Mouse (Mus musculus): ENCODE measurements around the gene Vrtn.
A peak's percentile ranks its signal among the peaks of the same experiment; 100 is the strongest.

Vrtn gene

DNA sequence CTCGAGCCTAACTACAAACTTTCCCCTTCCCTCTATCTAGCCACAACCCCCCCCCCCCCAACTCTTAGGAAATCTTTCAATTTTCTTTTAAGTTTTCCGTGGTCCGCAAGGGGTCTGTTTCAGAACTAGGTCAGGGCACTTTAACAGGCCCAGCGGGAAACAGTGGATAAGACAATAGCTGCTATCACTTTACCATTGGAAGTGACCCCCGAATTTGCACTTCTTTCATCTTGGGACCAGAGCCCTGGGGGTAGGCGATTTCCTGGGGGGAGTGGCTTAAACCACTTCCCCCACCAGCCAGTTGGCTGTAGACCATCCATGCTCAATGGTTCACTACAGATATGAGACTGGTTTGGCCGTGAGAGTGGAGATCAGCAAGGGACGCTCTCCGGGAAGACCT lies at the start of gene Vrtn:
Vrtn (plus strand) TSS at position 366 of the 400 bp plus-strand sequence.
- no peak for DNase-seq (ENCODE audit: low spot score in 2 of 2)

DNA sequence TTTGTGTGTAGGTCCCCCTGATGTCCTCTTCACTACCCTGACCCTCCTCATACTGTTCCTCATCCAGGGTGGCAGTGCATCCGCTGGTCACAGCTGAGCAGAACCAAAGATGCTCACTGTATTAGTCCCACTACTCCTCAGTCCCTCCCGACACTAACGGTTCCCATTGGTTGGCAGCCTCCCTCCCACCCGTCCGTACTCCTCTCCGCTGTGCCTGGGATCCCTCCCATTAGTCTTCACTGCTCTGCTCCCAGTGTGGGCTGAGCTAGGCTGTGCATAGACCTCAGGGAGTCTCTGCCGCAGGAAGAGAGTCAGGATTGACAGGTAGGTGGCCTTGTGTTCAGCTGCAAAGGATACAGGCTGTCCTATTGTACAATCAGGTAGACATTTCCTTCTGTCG lies 42.5 kb upstream of the Vrtn start:
- DNase-seq (ENCODE audit: low spot score in 2 of 2), result no peak

DNA sequence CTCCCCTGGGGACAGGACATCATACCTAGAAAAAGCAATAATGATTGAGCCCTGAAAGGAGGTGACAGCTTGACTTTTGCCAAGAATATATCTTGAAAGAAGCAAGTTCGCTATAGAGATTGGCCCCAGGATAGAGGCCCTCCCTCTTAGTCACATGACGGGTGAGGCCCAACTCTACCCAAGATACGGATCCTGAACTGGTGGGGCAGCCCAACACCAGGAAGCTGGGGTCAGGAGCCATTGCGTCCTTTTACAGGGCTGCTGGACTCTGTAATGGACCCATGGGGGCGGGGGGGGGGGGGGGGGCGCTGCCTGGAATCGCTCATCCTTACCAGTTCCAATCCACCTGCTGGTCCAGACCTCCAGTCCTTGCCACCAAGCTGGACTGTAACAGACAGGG lies 36.8 kb upstream of the Vrtn start:
- no peak for DNase-seq (ENCODE audit: low spot score in 2 of 2)

DNA sequence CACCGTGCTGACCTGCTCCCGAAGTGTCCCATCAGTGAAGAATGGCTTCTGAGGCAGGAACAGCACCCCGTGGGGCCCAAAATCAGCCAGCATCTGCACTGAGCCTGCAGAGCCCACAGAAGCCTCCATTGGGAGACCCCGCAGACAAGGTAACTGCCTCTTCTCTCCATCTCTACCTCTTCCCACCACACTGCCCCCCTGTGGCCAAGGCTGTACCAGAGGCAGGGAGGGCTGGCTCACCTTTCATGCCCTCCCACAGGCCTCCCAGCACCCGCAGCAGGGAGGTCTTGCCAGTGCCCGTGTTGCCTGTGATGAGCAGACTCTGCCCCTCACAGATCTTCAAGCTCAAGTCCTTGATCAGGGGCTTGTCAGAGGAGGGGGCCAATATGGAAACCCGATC lies 35.0 kb upstream of the Vrtn start:
- no peak for DNase-seq (ENCODE audit: low spot score in 2 of 2)

DNA sequence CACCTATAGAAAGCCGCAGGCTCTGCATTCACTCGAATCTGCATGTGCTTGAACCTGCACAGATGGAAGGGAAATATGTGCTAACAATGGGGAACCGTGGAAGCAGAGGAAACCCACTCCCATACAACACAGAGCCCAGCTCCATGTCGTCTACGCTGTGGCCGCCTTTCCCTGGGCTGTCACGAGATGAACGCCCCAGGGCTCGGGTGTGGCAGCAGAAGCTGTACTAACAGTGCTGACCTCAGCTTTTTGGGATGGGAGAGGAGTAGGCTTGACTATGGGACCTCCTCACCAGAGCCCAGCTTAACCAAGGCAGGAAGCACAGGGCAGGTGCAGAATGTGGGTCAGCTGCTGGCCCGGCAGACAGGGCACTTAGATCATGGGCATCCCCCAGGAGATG lies 29.1 kb upstream of the Vrtn start:
- DNase-seq (ENCODE audit: low spot score in 2 of 2), result no peak

DNA sequence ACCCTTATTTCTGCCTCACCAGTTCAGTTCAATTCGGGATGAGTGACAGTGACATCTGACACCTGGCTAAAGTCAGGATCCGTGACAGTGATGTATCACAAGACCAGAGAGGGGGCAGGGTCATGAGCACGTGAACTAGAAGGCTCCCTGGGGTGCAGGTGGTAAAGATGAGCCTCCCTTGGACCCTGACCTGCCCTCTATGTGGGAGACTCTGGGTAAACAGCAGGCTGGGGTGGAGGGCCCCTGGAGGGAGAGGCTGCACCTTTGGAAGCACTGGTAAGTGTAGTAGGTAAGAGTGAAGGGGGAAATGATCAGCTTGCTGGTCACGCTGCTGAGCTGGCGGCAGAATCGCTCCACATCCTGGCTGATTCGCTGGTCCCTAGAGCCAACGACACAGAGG lies 28.3 kb upstream of the Vrtn start:
- DNase-seq (ENCODE audit: low spot score in 2 of 2), result no peak

DNA sequence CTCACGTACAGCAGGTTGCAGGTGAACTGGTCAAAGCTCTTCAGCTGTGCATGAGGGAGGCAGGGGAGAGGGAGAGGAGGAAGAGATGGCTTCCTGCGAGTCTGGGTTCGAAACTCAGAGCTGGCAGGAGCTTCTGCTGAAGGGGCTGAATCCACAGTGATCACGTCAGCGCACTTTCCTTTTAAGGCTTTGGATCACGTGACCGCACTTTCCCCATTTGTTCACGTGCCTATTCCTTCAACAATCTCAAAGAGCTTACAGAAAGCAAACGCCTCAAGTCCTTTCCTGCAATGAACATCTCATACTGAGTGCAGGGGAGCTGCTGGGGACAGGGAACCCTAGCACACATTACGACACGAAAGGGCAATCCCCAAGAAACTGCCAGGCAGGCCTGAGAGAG lies 26.8 kb upstream of the Vrtn start:
- DNase-seq (ENCODE audit: low spot score in 2 of 2), result no peak

DNA sequence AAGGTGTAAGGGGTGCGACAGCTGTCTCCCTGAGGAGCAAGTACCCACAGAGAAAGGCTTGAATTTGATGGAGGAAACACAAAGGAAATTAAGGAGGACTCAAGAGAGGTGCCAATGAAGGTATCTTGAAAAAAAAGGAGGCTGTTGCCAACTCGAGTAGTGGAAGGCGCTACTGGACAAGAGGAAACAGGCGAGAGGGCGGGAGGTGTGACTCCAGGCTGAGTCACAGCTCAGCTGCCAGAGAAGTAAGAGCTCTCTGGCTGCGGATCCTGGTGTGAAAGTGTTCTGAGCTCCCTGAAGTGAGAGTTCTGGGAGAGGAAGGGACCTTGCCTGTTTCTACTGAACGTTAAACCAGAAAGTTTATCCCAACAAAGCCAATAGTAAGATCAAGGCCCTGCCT lies 26.3 kb upstream of the Vrtn start:
- DNase-seq (ENCODE audit: low spot score in 2 of 2), result peak in 1 of 2 experiments; percentile 58

DNA sequence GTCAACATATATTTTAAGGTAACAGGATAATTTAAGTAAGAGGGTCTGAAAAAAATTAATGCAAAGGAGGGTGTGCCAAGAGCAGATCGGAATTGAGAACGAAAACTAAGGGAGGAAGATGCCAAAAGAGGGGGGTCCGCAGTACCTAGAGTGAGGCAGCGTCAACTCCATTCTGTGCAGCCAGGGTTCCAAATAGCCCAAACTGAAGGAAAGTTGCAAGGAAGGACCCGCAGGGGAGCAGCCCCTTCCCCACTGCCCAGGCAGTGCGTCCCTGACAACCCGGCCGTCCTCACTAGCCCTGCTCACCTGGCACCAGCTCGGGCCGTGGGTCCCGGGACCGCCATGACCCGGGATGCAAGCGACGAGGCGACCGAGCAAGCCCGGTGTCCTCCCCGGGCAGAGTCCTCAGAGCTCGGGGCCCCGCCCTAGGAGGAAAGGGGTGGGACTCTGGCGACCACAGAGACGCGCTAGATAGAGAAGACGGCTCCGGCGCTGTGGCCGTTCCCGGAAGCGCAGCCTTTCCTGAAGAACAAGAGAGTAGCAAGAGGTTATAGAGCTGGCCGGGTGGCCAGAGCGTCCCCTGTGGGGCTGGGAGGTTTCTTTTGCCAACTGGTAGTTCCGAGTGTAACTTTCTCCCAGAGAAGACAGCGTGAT lies 23.7 kb upstream of the Vrtn start, which contains the start of gene Abcd4:
Abcd4 (minus strand) TSS at position 437 of the 654 bp plus-strand sequence.
- DNase-seq (ENCODE audit: low spot score in 2 of 2), result peak; percentile 89 to 94

DNA sequence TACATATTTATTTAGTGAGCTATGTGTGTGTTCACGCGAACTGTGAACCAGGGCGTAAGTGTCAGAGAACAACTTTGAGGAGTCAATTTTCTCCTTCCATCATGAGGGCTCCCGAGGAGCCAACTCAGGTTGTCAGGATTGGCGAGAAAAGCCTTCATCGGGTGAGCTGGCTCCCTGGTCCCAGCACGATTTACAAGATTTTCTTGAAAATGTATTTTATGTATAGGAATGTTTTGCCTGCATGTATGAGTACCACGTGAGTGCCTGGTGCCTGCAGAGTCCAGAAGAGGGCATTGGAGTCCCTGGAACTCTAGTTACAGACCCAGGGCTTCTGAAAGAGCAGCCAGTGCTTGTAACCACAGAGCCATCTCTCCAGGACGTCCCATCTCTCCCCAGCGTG lies 23.2 kb upstream of the Vrtn start:
- DNase-seq (ENCODE audit: low spot score in 2 of 2), result peak in 1 of 2 experiments; percentile 16

DNA sequence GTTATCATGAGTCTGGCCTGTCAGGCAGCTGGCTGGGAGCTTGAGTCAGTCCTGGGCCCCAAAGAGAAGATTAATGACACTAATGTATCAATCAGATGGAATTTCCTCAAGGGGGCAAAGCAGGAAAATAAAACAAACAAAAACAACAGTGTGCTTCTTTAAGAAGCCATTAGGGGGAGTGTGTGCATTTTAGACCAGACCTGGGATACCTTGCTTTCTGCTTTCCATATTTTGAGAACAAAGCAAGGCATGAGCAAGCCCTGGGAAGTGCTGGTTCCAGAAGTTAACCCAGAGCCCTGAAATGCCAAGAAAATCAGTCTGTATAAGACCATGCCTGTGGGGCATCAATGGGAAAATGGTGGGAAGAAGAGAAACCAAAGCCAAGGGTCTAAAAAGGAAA lies 19.8 kb upstream of the Vrtn start:
- no peak for DNase-seq (ENCODE audit: low spot score in 2 of 2)

DNA sequence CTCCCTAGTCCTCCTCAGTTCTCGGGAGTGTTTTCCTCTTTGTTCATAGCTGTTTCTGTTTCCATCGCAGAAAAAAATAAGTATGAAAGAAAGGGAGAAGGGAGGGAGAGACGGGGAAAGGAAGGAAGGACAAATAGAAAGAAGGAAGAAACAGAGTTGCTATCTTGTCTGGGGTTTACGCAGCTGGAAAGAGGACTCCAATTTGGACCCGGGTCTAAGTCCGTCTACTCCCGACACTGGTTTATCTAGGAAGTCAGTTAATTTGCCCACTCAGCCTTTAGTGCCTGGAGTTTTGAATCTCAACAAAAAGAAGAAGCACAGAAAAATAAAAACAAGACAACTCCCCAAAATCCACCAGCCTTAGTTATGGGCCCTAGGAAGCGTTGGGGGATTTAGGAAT lies 16.2 kb upstream of the Vrtn start:
- DNase-seq (ENCODE audit: low spot score in 2 of 2), result no peak

DNA sequence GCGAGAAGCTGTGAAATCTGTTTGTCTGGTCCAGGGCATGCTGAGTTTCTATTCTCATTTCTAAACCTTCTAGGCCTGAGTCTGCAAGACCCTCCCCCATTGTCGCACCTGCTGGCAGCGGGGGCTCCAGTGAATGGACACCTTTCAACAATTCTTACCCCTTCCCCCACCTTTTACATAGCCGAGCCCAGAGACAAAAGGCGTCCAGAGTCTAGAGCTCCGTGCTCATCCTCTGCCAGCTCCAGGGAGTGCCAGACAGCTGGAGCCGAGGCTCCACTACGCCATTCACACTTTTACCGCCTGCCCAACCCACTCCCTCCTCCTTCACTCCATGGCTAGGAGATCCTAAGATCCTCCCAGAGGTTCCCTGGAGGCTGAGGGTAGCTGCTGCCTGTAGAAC lies 15.7 kb upstream of the Vrtn start:
- no peak for DNase-seq (ENCODE audit: low spot score in 2 of 2)

DNA sequence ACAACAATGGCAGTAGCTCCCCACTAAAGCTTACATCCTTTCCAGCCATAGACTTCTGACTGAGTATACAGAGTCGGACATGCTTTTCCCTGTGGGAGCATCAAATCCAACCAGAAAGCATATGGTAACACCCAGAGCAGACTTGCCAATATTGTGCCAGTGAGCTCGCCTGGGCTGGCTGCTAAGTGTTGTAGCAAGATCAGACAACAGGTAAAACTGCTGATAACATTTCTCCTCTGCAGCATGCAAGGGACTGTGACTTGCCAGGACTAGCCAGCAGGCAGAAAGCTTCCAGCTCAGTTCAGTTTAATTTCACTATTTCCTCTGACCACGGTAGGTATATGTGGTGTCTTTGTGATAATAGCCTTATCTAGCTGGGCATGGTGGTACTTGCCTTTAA lies 9.0 kb upstream of the Vrtn start:
- peak in 1 of 2 experiments; percentile 56 for DNase-seq (ENCODE audit: low spot score in 2 of 2)

DNA sequence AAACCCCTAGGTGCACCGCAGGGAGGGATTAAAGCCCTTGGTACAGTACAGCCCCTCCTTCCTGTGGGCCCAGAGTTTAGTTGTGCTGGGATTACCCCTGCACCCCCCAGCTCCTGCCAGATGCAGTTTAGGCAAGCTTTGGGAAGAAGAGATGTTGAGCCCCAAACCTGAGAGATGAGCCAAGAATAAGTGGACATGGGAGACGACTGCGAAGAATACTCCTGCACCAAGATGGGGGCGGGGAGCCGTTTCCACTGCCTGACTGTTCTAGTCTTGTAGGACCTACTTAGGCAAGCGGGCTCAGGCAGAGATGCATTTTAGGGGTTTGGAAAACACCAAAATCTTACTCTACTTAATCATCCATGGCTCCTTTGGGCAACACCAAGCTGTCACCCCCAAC lies 566 bp upstream of the Vrtn start:
- DNase-seq (ENCODE audit: low spot score in 2 of 2), result no peak

DNA sequence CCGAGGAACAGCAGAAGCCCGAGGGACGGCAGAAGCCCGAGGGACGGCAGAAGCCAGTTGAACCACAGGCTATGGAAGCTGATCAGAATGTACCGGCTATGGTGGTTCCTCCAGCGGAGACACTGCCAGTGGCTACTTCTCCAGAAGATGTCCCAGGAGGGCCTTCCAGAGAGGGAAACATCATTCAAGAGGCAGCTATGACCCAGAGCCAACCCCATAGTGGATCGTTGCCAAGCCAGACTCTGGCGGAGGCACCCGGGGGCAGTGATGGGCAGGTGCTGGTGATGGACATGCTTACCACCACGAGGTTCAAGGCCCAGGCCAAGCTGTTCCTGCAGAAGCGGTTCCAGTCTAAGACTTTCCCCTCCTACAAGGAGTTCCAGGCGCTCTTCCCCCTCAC lies 9.4 kb downstream of the Vrtn start:
- no peak for DNase-seq (ENCODE audit: low spot score in 2 of 2)

DNA sequence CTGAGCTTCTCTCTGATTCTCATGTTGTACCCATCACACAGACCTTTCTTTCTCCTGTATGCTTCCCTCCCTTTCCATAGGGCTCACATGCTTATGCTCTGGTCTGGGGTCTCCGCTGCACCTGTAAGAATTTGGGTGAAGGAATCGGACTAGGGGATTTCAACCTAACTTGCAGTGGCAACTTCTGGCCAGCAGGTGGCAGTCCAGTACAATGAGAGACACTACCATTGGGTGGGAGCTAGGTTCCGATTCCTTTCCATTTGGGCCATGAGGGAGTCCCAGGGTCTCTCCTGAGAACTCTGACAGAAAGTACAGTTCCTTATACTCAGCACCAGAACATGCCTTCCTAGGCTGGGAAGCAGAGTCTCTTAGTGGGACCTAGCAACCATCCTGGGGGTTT lies 13.1 kb downstream of the Vrtn start:
- peak in 1 of 2 experiments; percentile 43 for DNase-seq (ENCODE audit: low spot score in 2 of 2)

DNA sequence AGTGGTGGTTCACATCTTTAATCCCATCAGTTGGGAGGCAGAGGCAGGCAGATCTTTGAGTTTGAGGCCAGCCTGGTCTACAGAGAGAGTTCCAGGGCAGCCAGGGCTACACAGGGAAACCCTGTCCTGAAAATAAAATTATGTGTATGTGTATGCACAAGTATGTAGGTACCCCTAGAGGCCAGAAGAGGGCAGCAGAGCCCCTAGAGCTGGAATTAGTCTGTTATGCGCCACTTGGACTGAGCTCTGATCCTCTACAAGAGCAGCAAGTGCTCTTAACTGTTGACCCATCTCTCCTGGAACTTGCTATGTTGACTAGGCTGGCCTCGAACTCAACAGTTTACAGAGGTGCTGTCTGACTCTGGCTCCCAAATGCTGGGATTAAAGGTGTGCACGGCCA lies 29.7 kb downstream of the Vrtn start:
- DNase-seq (ENCODE audit: low spot score in 2 of 2), result no peak

DNA sequence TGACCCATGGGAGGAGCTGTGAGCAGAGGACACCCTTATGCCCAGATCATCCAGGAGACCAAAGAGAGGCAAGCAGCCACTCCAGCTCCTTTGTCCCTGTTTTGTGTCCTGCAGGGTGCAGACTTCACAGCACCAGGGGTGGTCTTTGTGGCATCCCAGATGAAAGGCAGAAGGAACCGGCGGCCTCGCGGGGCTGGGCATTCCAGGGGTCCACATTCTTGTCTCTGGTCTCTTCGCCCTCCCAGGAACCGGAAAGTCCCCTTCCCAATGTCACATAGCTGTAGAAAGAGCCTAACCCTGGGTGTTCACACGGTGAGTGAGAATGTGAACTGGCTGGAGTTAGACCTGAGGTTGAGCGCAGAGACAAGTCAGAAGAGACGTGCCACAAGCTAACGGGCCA lies 30.8 kb downstream of the Vrtn start:
- DNase-seq (ENCODE audit: low spot score in 2 of 2), result no peak

DNA sequence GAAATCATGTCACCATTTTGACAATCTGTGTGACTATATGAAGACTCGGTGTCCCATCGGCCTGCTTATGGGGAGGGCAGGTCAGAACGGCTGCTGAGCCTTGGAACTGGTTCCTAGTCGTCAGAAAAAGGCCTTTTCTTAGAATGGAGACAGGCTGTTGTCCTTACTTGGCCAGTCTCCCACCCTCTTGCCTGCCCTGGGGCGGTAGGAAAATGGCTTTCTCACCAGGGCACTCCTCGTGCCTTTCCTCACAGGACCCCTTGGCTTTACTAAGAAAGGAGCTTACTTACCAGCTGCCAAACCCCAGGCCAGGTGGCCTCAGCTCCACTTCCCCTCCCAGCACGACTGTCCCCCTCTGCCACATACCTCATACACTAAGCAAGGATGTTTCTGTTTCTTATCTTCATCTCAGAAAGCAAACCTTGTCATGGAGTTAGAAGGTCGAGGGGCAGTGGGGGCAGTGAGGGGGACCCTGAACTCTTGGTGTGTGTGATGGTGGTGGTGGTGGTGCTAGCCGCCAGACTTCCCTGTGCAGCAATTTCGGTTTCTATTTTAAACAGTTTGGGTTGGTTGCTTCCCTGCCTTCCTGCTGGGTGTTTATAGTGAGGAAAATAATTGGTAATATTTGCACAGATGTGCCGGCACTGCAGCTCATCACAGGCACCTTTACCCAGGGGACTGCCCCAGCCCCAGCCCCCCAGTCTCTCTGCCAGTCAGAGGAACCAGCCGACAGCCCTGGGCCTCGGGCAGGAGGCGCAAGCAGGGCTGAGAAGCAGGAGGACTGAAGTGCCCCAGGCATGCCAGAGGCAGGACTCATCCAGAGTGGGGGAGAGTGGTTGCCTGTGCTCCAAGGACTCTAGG lies 34.1 kb downstream of the Vrtn start:
- no peak for DNase-seq (ENCODE audit: low spot score in 2 of 2)

DNA sequence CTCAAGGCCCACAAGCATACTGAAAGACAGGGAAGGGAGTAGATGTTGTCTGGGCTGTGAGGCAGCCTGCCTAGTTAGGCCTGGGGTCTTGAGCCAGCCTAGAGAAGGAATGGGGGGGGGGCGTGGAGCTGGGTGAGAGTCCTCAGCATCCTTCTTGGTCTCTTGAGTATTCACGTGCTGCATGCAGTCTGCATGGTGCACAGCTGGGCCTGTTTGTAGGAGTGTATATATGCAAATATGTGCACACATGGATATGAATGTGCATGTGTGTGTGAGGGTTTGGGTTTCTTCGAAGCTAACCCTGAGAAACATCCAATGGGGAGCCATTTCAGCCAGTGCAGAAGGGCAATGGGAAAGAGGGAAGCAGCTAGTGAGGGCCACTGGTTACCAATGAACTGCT lies 35.2 kb downstream of the Vrtn start:
- no peak for DNase-seq (ENCODE audit: low spot score in 2 of 2)

DNA sequence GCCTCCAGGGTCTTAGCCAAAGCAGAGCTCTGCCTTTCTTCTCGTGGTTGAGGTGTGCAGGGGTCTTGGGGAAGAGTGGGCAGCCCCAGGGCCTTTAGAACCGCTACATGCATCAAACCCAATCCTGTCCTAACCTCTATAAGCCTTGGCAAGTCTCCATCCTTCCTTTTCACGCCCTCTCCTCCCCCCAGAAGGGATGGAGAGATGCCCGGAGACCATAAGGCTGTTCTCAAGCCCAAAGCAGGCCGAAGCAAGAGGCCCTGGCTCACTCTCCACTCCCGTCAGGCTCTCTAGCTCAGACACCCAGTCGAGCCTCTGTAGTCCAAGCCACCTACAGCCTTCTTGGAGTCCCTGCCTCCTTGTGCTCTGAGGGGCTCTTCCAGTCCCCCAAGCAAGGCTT lies 43.8 kb downstream of the Vrtn start:
- no peak for DNase-seq (ENCODE audit: low spot score in 2 of 2)

DNA sequence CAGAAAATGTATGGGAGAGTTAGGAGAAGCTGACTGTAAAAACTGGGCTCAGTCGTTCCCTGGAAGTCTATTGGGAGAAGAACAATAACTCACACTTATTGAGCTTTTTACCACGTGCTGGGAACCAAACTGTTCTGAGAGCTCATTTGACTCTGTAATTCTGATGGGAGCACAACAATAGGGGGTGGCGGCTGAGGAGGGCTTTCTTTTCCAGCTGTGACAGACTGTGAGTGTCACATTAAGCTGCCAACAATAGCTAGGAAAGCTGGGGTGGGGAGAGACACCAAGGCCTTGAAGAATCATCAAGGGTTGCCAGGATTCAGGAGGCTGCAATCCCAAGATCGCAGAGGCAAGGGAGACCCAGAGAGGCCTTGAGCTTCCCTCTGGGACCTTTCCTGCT lies 45.4 kb downstream of the Vrtn start:
- no peak for DNase-seq (ENCODE audit: low spot score in 2 of 2)
